In the genomic region with DNA sequence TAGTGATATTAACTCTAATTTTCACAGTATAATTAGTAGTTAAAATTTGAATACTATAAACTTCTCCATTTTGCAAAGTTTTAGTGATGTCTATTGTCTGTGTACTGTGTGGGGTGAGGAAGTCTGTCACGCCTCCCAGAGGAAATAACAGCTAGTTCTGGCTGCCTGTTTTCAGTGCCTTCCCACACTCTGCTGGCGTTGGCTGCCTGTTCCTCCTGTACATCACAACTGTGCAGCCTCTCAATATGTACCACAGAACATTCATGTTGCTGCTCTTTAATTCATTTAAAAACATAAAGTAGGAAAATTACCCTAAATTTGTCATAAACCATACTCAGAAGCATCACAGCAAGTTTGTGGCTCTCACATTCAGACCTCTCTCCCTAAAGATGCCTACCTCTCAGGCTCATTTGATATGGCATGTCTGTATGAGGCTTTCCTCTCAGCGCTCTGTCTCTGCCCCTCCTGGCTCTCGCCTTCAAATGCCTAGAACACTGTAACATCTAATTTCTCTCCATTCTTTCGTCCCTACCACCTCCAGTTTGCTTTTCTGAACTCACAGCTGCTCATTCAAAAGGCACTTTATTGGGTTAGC, we compare ENCODE assay signal across 20 mouse cellular contexts.
DNase-seq lines count a peak whose midpoint lies in the region; ATAC-seq lines count a peak whose summit lies in the region.
"Had no signal": no experiment of that assay in that cellular context is flagged by ENCODE, and none has a peak within 500 bp of the region (broad histone marks: within the 10 kb centered on the region; RNA-seq: fewer than 3 reads in every experiment).

No protein-coding gene starts in this region.

- no peaks in the 10 kb centered on the region for H3K36me3 ChIP-seq in midbrain, embryonic 15.5 days (replicated peaks)
- H3K36me3 ChIP-seq: embryonic facial prominence, embryonic 15.5 days; heart, embryonic 13.5 days; hindbrain, embryonic 15.5 days; liver, embryonic 15.5 days had no signal

- ATAC-seq in midbrain, embryonic 15.5 days (replicated peaks) = no peak
- ATAC-seq: intestine, postnatal 0 days; lung, postnatal 0 days; midbrain, embryonic 16.5 days had no signal

- 80% methylated on average over 5 of the region's 5 CpGs for WGBS in midbrain, embryonic 15.5 days

- H3K4me2 ChIP-seq in midbrain, embryonic 15.5 days = no peak overlapping the region
- H3K4me2 ChIP-seq: embryonic facial prominence, embryonic 15.5 days; heart, embryonic 13.5 days; hindbrain, embryonic 15.5 days; liver, embryonic 15.5 days had no signal

- 0 out of 2 replicates have a peak, but pooled peaks cover 4% of the 10 kb centered on the region for H3K4me1 ChIP-seq in midbrain, embryonic 15.5 days
- H3K4me1 ChIP-seq: embryonic facial prominence, embryonic 15.5 days; heart, embryonic 13.5 days; hindbrain, embryonic 15.5 days; liver, embryonic 15.5 days had no signal

- H3K4me3 ChIP-seq in midbrain, embryonic 15.5 days = no peak overlapping the region
- H3K4me3 ChIP-seq: embryonic facial prominence, embryonic 15.5 days; heart, embryonic 13.5 days; hindbrain, embryonic 15.5 days; liver, embryonic 15.5 days had no signal

- no peak overlapping the region for H3K27ac ChIP-seq in midbrain, embryonic 15.5 days
- H3K27ac ChIP-seq: embryonic facial prominence, embryonic 15.5 days; heart, embryonic 13.5 days; hindbrain, embryonic 15.5 days; kidney, postnatal 0 days; liver, embryonic 15.5 days had no signal

- no peaks in the 10 kb centered on the region for H3K9me3 ChIP-seq in midbrain, embryonic 15.5 days
- H3K9me3 ChIP-seq: embryonic facial prominence, embryonic 15.5 days; heart, embryonic 13.5 days; hindbrain, embryonic 15.5 days; liver, embryonic 15.5 days had no signal

- H3K9ac ChIP-seq in midbrain, embryonic 15.5 days = no peak overlapping the region
- H3K9ac ChIP-seq: embryonic facial prominence, embryonic 15.5 days; heart, embryonic 13.5 days; hindbrain, embryonic 15.5 days; liver, embryonic 15.5 days had no signal

- H3K27me3 ChIP-seq in midbrain, embryonic 15.5 days (replicated peaks) = no peaks in the 10 kb centered on the region
- H3K27me3 ChIP-seq: embryonic facial prominence, embryonic 15.5 days; heart, embryonic 13.5 days; hindbrain, embryonic 15.5 days; liver, embryonic 15.5 days had no signal

- DNase-seq in layer of hippocampus, adult 18-20 months (ENCODE audit: low spot score in 2 of 2) = peak; percentile 28 to 79
- DNase-seq in layer of hippocampus, adult 9-10 months (ENCODE audit: low spot score) = no peak
- DNase-seq in cerebellum, adult 11 months = peak; percentile 42
- peak; percentile 56 for DNase-seq in cerebellum, adult 9-11 months
- DNase-seq in layer of hippocampus, adult 9-11 months = peak; percentile 57
- no peak for DNase-seq in adrenal gland, postnatal 25 days
- DNase-seq: adrenal gland, postnatal 14 days; B cell, adult 2 months; embryo, embryonic 11 days; heart, postnatal 36 days; thymus, postnatal 25 days had no signal

Comparison
In these comparisons a context has a peak if more than half of its experiments do, and no peak if none do; other contexts are left out.
1. DNase-seq: peak in layer of hippocampus, adult 18-20 months (2 of 2), cerebellum, adult 11 months (single experiment), cerebellum, adult 9-11 months (single experiment) and layer of hippocampus, adult 9-11 months (single experiment); none in layer of hippocampus, adult 9-10 months (single experiment) and adrenal gland, postnatal 25 days (single experiment).